Mouse (Mus musculus): ENCODE measurements at regions not wholly inside any gene's neighbourhood (a gene's known extent, or its start where the extent isn't known, plus 50 kb on each side); places are given as distances from the start of the nearest gene placed in this dataset.
"Not testable (repeated sequence)": the region's sequence is repeated elsewhere in the genome, so short reads cannot be mapped to it uniquely, and the experiment has no call there.

DNA sequence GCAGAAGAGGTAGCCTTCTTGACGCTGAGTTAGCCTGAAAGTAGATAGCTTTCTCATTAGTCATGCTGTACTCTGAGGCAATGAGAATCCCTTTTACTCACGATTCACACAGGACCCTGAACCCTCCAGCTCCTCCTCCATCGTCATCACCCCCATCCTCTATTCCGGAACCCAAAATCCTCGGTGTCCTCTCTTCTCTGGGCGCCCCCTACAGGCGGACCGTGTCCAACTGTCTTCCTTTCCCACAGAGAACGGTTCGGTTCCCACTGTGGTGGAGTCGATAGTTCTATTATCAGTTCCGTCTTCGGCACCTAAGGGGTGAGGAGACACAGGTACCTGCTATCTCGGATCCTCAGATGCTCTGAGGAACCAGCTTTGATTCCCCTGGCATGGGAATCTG, 130.2 kb downstream of the Phlda1 start:
- DNase-seq (ENCODE audit: extremely low read depth, low read depth, low spot score), result no peak

DNA sequence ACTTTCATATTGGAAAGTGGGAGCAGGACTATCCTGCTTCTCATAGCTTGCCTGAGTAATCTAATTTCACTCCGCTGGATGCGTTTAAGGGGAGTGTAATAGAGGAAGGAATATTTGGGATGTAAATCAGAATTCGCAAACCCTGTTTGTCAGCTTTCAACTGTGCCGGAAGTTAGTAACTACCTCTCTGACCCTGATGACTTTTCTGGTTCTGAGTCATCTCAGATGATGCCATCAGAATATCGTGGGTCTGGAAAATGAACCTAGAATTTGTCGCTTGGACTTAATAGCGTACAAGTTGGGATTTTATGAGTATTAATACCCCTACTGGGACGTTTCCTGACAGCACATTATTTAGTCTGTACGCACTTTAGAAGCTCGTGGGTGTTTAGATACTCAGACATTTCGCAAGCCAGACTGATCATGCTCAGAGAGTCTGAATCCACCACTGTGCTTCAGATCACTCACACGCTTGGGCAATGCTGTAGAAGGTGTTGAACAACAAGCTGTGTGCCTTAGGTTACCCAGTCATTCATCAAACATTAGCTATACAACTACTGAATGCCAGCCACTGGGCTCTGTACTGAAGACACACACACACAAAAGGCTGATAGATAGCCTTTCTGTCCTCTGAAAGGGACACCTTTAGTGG, 131.1 kb downstream of the Phlda1 start:
- peak; percentile 30 for DNase-seq (ENCODE audit: extremely low read depth, low read depth, low spot score)

DNA sequence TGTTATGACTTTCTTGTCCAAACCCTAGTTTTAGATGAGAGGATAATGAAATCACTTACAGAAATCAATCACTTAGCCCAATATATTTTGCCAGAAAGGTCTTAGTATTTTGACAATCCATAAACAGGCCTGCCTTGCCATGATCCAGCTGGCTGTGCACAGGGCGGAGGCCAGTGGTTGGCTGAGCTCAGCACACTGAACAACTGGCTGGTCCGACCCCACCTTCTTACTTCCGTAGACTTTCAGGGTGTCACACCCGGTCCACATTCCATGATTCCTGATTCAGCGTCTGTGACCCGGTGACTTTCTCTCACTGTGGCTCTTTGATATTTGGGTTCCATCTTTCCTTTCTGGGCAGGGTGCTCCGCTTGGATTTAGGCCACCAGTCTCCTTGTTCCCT, 133.8 kb downstream of the Phlda1 start:
- no peak for DNase-seq (ENCODE audit: extremely low read depth, low read depth, low spot score)

- DNase-seq (ENCODE audit: extremely low read depth, low read depth, low spot score), result no peak
Measured at GRCm38 (mm10) chr10:111642683-111643082, 136.6 kb downstream of the Phlda1 start.

DNA sequence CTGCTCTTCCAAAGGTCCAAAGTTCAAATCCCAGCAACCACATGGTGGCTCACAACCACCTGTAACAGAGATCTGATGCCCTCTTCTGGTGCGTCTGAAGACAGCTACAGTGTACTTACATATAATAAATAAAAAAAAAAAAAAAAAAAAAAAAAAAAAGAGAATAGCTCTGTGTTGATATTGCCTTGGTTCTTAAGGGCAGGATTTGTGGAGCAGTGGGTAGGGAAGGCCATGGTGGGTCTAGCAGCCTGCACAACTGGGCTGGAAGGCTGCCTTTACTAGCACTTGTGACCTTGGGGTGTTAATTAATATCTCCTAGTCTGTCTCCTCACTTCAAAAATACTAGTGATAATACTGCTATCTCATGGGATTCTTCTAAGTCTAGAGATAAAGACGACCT, 147.7 kb downstream of the Phlda1 start:
- not testable (repeated sequence) for DNase-seq (ENCODE audit: extremely low read depth, low read depth, low spot score)

DNA sequence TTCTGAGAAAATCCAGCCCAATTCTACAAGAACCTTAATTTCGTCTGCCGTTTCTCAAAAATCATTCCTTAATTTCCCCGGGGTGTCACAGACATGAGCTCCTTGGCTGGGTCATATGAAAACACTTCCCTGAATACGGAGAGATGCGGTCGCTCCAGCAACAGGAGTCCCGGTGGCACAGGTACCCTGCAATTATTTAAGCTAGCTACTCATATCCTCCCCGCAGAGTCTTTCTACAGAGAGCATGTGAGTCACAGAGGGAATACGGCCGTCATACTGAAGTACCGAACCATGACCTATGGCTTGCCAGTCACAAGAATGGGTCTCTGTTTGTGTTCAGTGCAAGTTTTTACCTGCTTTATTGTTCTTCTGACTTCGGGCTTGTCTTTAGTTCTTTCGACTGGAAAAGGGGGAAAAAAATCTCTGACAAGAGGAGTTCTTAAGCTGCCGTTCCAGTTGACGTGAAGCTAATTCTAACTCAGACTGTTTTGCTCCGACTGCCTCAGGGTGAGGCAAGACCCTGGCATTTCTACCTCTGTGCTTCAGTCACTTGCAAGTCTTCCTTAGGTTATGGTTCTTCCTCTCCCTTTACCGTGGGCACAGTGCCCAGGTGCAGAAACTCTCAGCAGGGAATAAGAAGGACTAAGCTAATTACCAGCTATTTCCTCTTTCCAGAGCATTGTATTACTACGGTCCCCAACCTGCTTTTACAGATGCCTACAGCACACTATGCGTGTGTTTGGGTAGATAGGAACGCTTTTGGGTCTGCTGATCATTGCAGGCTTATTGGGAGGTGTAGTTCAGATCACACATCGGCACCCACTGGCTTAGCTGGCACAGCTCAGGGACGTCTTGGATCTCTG, 148.5 kb downstream of the Phlda1 start:
- no peak for DNase-seq (ENCODE audit: extremely low read depth, low read depth, low spot score)

DNA sequence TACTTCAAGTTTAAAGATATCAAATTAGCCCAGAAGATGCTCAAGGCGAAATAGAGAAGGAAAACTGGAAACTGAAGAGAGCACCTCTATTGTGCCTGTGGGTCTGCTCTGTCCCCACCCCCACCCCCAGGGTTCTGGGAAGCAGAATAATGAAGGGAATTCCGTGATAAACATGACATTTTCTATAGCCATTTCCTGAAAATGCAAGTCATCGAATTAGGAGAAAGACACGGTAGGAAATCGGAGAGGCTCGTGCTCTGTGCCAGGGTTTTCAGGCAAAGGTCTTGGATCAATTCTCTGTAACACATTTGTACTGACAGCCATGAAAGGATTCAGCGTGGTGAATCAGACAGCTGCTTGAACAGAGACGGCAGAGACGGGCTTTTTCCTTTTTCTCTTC, 152.7 kb downstream of the Phlda1 start:
- no peak for DNase-seq (ENCODE audit: extremely low read depth, low read depth, low spot score)

- no peak for DNase-seq (ENCODE audit: extremely low read depth, low read depth, low spot score)
Measured at GRCm38 (mm10) chr10:111662665-111663064, 156.6 kb downstream of the Phlda1 start.

- DNase-seq (ENCODE audit: extremely low read depth, low read depth, low spot score), result no peak
Measured at GRCm38 (mm10) chr10:111665834-111666233, 159.7 kb downstream of the Phlda1 start.

DNA sequence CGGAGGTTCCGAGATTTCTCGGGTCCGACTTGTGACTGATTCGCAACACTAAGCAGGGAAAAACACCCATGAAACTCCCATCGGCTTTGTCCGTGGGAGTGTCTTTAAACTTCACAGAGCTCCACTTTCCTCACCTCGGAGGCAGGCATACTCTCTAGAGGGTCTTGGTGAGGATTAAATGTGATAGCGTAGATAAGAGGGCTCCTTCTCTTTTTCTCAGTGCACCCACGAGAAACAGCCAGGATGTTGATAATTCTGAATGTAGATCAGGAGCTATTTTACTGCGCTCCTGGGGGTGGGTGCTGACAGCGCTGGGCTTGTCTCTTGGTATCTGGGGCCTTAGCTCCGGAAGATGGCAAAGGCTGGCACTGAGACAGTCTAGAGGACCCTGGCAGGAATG, 160.9 kb downstream of the Phlda1 start:
- no peak for DNase-seq (ENCODE audit: extremely low read depth, low read depth, low spot score)

GRCm38 (mm10) chr10:111668639-111669038, 162.6 kb downstream of the Phlda1 start:
- no peak for DNase-seq (ENCODE audit: extremely low read depth, low read depth, low spot score)

GRCm38 (mm10) chr10:111669658-111670057, 163.6 kb downstream of the Phlda1 start:
- DNase-seq (ENCODE audit: extremely low read depth, low read depth, low spot score), result no peak

- no peak for DNase-seq (ENCODE audit: extremely low read depth, low read depth, low spot score)
Measured at GRCm38 (mm10) chr10:111670666-111671065, 164.6 kb downstream of the Phlda1 start.

DNA sequence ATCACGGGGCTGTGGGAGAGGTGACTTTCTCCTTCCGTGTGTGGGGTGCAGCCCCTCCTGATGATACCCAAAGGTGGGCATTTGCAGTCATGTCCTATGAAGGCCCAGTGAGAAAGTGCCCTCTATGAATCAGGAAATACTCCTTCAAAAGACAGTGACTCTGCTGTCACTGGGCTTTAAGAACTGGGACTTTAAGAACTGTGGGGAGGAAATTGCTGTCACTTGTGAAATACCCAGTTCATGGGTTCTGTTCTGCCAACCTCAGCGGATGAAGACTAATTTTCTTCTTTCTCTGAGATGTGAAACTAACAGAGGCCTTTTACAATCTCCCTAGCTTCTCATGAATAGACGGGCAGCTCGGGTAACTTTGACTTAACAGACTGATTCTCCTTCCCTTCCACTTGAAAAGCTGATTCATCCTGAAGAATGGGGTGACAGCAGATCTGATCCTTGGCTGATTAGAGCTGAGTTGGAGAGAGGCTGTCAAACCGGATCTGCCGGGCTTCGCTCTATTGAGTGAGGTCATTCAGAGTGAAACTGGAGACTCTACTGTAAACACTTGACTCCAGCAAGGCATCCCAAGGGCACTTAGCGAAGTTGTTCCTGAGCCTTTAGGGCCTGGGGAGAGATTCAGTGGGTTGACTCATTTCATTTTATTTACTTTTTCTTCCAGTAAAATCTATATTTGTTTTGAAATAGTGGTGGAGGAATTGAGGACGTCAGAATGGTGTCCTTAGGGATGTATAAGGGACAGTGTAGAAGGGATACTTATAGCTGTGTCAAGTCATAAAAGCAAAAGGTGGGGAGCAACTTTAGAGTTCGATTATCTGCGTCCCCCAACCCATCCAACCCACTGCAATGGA, 166.6 kb downstream of the Phlda1 start:
- DNase-seq (ENCODE audit: extremely low read depth, low read depth, low spot score), result peak; percentile 54

DNA sequence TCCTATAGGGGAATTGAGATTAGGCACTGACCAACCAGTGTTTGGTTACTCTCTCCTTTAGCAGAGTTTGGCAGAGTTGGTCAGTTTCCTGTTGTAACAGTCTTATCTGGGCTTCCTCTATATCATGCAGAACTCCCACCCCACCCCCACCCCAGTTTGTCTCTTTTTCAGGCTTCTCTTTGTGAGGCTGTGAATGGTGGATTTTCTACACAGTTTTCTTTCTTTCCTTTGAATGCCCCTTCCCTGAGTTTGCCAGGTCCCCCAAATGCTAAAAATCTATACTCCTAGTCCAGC, 167.2 kb downstream of the Phlda1 start:
- DNase-seq (ENCODE audit: extremely low read depth, low read depth, low spot score), result no peak

- no peak for DNase-seq (ENCODE audit: extremely low read depth, low read depth, low spot score)
Measured at GRCm38 (mm10) chr10:111676255-111676654, 170.2 kb downstream of the Phlda1 start.

GRCm38 (mm10) chr10:111680919-111681318, 174.8 kb downstream of the Phlda1 start:
- no peak for DNase-seq (ENCODE audit: extremely low read depth, low read depth, low spot score)

DNA sequence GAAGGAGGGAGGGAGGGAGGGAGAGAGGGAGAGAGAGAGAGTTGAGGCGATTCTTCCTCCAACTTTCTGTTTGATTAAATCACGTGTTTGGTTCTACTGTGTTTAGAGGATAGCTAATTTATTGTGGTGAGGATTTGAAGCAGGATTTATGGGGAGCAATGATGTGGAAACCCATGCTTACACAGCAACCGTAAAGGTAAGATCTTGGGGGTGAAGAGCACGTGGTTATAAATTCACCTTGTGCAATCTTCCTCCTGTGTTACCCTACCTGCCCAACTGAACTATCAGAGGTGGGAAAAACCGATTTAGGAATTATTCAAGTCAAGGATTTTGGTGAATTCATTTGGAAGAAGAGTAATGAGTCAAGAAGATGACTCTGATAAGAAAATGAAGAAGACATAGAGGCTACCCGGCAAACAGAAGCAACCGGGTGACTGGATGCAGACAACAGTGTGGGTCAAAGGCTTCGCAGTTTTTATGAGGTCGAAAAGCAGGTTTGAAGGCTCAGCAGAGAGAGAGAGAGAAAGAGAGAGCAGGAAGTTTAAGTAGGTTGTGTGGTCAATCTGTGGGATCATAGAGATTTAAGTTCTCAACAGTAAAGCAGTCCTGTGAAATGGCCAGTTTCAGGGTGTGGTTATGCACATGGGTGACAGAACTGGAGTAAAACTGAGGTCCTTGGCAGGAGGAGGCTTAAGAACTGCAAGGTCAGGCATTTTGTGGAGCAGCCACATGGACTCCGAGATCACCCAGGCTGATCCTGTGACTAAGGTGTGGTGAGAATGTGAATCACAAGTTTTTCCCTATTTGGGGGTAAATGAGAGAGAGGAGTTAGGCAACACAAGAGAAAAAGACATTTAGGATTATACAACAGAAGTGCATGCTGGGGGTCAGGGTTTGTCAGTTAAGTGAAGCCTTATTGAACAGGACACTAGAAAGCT, 178.6 kb downstream of the Phlda1 start:
- DNase-seq (ENCODE audit: extremely low read depth, low read depth, low spot score), result no peak

DNA sequence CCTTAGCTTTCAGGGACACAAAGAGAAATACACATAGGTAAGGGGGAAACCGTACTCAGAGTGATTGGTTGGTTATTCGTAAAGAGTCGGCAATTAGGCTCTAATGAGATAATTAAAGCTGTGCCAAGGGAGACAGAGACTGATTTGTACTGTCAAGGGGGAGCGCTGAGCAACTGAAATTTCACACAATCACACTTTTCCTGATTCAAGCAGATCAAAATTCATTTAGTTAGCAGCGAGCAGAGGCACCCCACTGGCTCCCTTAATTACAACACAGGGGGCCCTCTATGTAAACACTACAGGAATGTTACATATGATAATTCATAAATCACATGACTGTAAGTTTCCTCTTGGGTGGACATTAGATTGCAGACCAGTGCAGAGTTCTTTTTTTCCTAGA, 180.5 kb downstream of the Phlda1 start:
- DNase-seq (ENCODE audit: extremely low read depth, low read depth, low spot score), result no peak

DNA sequence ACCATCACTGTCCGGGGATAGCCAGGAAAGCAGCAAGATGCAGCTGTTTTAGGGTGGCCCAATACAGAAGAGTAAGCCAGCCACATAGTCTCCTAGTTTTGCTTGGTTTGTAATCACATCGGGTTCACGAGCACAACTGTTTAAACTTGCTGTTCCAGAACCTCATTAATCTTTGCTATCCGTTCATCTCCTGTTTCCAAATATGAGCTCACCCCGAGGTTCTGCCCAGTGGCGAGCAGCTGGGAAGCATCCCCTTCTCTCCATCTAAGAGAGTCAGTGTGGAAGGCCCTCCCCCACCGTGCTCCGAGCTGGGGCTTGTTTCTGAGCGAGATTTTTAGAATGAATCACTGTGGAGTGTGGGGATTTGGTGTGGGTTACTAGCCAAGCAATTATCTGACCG, 183.5 kb downstream of the Phlda1 start:
- DNase-seq (ENCODE audit: extremely low read depth, low read depth, low spot score), result no peak

GRCm38 (mm10) chr10:111693762-111694161, 187.7 kb downstream of the Phlda1 start:
- DNase-seq (ENCODE audit: extremely low read depth, low read depth, low spot score), result no peak

Measured in fat pad, adult 2 months (tissue).